Mouse (Mus musculus) left cerebral cortex, adult 18-20 months (tissue): Measurements from ENCODE around the gene Gon4l. TPM values are rescaled to one million over a fixed set of nuclear protein-coding genes. Genes with fewer than 3 reads are reported as not detected.
A peak's percentile ranks its signal among the peaks of the same experiment; 100 is the strongest.

Experiments
- DNase-seq, 2 experiments: peaks; one replicate each; pipeline ENCODE4 v3.0.0; 2021 to 2022; ENCODE audit warnings: low spot score in 2 of 2, mixed read lengths in 1 of 2
- total RNA-seq, 2 experiments: library from RNA; stranded (reverse); gene quantifications; 2 replicates each; pipeline ENCODE4 v1.2.3; 2021

The Gon4l gene
- total RNA-seq, 2 experiments from 2014 or later = 44.1 to 46.0 TPM

- no peak for DNase-seq
Measured at GRCm38 (mm10) chr3:88906393-88907159, 71.5 kb downstream of the Gon4l start.

GRCm38 (mm10) chr3:88912585-88912984 is 77.6 kb downstream of the Gon4l start:
- DNase-seq = no peak

- DNase-seq = peak; percentile 89 to 95
Measured at GRCm38 (mm10) chr3:88913511-88914383, 78.7 kb downstream of the Gon4l start, which contains the start of gene Msto1. TSS of gene Msto1 (minus strand) at chr3:88913999.

- no peak for DNase-seq
Measured at GRCm38 (mm10) chr3:88914384-88914810, 79.4 kb downstream of the Gon4l start.

- no peak for DNase-seq
Measured at GRCm38 (mm10) chr3:88918981-88919380, 84.0 kb downstream of the Gon4l start.

GRCm38 (mm10) chr3:88921411-88921810 is 86.4 kb downstream of the Gon4l start:
- no peak for DNase-seq

GRCm38 (mm10) chr3:88923989-88924591 is 89.1 kb downstream of the Gon4l start:
- peak in 1 of 2 experiments; percentile 32 for DNase-seq

GRCm38 (mm10) chr3:88925651-88926050 is 90.6 kb downstream of the Gon4l start:
- DNase-seq = no peak

GRCm38 (mm10) chr3:88929501-88929900 is 94.5 kb downstream of the Gon4l start:
- no peak for DNase-seq

GRCm38 (mm10) chr3:88939071-88939470 is 104.0 kb downstream of the Gon4l start:
- DNase-seq = no peak

- DNase-seq = no peak
Measured at GRCm38 (mm10) chr3:88939749-88940148, 104.7 kb downstream of the Gon4l start.

GRCm38 (mm10) chr3:88942316-88942880 is 107.4 kb downstream of the Gon4l start:
- DNase-seq = no peak

GRCm38 (mm10) chr3:88944109-88944508 is 109.1 kb downstream of the Gon4l start:
- no peak for DNase-seq

- peak; percentile 81 to 83 for DNase-seq
Measured at GRCm38 (mm10) chr3:88949786-88950575, 115.0 kb downstream of the Gon4l start.

- DNase-seq = peak; percentile 64 to 70
Measured at GRCm38 (mm10) chr3:88950576-88951326, 115.7 kb downstream of the Gon4l start, which contains the start of the genes Ash1l and Dap3. TSS of gene Ash1l (plus strand) at chr3:88950622. TSS of gene Dap3 (minus strand) at chr3:88951181.

GRCm38 (mm10) chr3:88951327-88951800 is 116.3 kb downstream of the Gon4l start:
- DNase-seq = no peak

GRCm38 (mm10) chr3:88953246-88953645 is 118.2 kb downstream of the Gon4l start:
- no peak for DNase-seq

GRCm38 (mm10) chr3:88953736-88954135 is 118.7 kb downstream of the Gon4l start:
- no peak for DNase-seq
